Mouse (Mus musculus): ENCODE measurements at regions not wholly inside any gene's neighbourhood (a gene's known extent, or its start where the extent isn't known, plus 50 kb on each side); places are given as distances from the start of the nearest gene placed in this dataset.

- no peak overlapping the region for H3K9ac ChIP-seq (ENCODE audit: low read depth, low read length)
- no peak for DNase-seq
- H3K4me1 ChIP-seq (ENCODE audit: control insufficient read depth, insufficient read depth, low read length) = no peaks in the 10 kb centered on the region
- WGBS = 70% methylated on average over 1 of the region's 1 CpGs
- H3K36me3 ChIP-seq (ENCODE audit: control insufficient read depth, insufficient read depth, low read length) = no peaks in the 10 kb centered on the region
- H3K79me2 ChIP-seq (replicated peaks; ENCODE audit: control insufficient read depth, insufficient read depth, low read length) = no peaks in the 10 kb centered on the region
- H3K27me3 ChIP-seq (ENCODE audit: control insufficient read depth, insufficient read depth, low read length) = no peaks in the 10 kb centered on the region
- TF ChIP-seq CTCF (IDR thresholded peaks at IDR 0.05) = no peak
- no peak for TF ChIP-seq POLR2A (IDR thresholded peaks at IDR 0.05; ENCODE audit: insufficient read depth, low read depth, low read length)
- TF ChIP-seq EP300 (IDR thresholded peaks at IDR 0.05; ENCODE audit: insufficient read depth, low read depth, low read length) = no peak
- intact Hi-C loops (cut with DNase I) = no loop called here
- no peak overlapping the region for H3K4me3 ChIP-seq
- no peak overlapping the region for H3K27ac ChIP-seq
These were observed 363.4 kb upstream of the Gm5150 start for GRCm38 (mm10) chr3:16369629-16370028.

GRCm38 (mm10) chr3:16363134-16363533 is 356.9 kb upstream of the Gm5150 start:
- H3K79me2 ChIP-seq (replicated peaks; ENCODE audit: control insufficient read depth, insufficient read depth, low read length) = no peaks in the 10 kb centered on the region
- DNase-seq = no peak
- 74% methylated on average over 3 of the region's 3 CpGs for WGBS
- no peak for TF ChIP-seq POLR2A (IDR thresholded peaks at IDR 0.05; ENCODE audit: insufficient read depth, low read depth, low read length)
- TF ChIP-seq CTCF (IDR thresholded peaks at IDR 0.05) = no peak
- TF ChIP-seq EP300 (IDR thresholded peaks at IDR 0.05; ENCODE audit: insufficient read depth, low read depth, low read length) = no peak
- no peaks in the 10 kb centered on the region for H3K36me3 ChIP-seq (ENCODE audit: control insufficient read depth, insufficient read depth, low read length)
- H3K9ac ChIP-seq (ENCODE audit: low read depth, low read length) = no peak overlapping the region
- no peaks in the 10 kb centered on the region for H3K4me1 ChIP-seq (ENCODE audit: control insufficient read depth, insufficient read depth, low read length)
- no peak overlapping the region for H3K4me3 ChIP-seq
- intact Hi-C loops (cut with DNase I) = no loop called here
- no peaks in the 10 kb centered on the region for H3K27me3 ChIP-seq (ENCODE audit: control insufficient read depth, insufficient read depth, low read length)
- no peak overlapping the region for H3K27ac ChIP-seq

- H3K9ac ChIP-seq (ENCODE audit: low read depth, low read length) = no peak overlapping the region
- no peak for DNase-seq
- TF ChIP-seq POLR2A (IDR thresholded peaks at IDR 0.05; ENCODE audit: insufficient read depth, low read depth, low read length) (no peak), CTCF (IDR thresholded peaks at IDR 0.05) (no peak), EP300 (IDR thresholded peaks at IDR 0.05; ENCODE audit: insufficient read depth, low read depth, low read length) (no peak)
- H3K79me2 ChIP-seq (replicated peaks; ENCODE audit: control insufficient read depth, insufficient read depth, low read length) = no peaks in the 10 kb centered on the region
- intact Hi-C loops (cut with DNase I) = no loop called here
- H3K4me3 ChIP-seq = no peak overlapping the region
- no peaks in the 10 kb centered on the region for H3K27me3 ChIP-seq (ENCODE audit: control insufficient read depth, insufficient read depth, low read length)
- no peaks in the 10 kb centered on the region for H3K4me1 ChIP-seq (ENCODE audit: control insufficient read depth, insufficient read depth, low read length)
- H3K27ac ChIP-seq = no peak overlapping the region
- H3K36me3 ChIP-seq (ENCODE audit: control insufficient read depth, insufficient read depth, low read length) = no peaks in the 10 kb centered on the region
These were observed 352.8 kb upstream of the Gm5150 start for GRCm38 (mm10) chr3:16358999-16359398.

- no peaks in the 10 kb centered on the region for H3K36me3 ChIP-seq (ENCODE audit: control insufficient read depth, insufficient read depth, low read length)
- H3K4me3 ChIP-seq = no peak overlapping the region
- no peaks in the 10 kb centered on the region for H3K4me1 ChIP-seq (ENCODE audit: control insufficient read depth, insufficient read depth, low read length)
- intact Hi-C loops (cut with DNase I) = no loop called here
- no peak for TF ChIP-seq CTCF (IDR thresholded peaks at IDR 0.05)
- no peak for TF ChIP-seq POLR2A (IDR thresholded peaks at IDR 0.05; ENCODE audit: insufficient read depth, low read depth, low read length)
- TF ChIP-seq EP300 (IDR thresholded peaks at IDR 0.05; ENCODE audit: insufficient read depth, low read depth, low read length) = no peak
- DNase-seq = no peak
- H3K79me2 ChIP-seq (replicated peaks; ENCODE audit: control insufficient read depth, insufficient read depth, low read length) = no peaks in the 10 kb centered on the region
- no peak overlapping the region for H3K27ac ChIP-seq
- H3K9ac ChIP-seq (ENCODE audit: low read depth, low read length) = no peak overlapping the region
- no peaks in the 10 kb centered on the region for H3K27me3 ChIP-seq (ENCODE audit: control insufficient read depth, insufficient read depth, low read length)
These were observed 324.5 kb upstream of the Gm5150 start for GRCm38 (mm10) chr3:16330750-16331149.

DNA sequence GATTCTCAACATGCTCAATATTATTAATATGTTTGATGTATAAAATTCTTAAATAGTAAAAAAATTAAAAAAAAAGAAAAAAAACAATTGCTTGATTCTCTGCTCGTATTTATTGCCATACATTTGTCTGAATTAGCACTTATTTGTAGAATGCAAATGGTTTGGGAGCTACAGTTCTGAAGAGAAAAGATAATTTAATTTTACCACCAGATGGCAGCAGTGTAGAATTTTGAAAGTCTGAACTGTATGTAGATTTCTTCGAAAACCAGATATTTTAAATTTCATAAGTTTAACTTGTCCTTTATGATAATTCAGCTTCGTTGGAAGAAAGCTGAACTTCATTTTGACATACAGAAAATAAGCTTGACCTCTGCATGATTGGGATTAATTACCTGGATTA is 304.6 kb upstream of the Gm5150 start:
- DNase-seq = no peak
- WGBS = 27% methylated on average over 3 of the region's 3 CpGs
- intact Hi-C loops (cut with DNase I) = no loop called here

DNA sequence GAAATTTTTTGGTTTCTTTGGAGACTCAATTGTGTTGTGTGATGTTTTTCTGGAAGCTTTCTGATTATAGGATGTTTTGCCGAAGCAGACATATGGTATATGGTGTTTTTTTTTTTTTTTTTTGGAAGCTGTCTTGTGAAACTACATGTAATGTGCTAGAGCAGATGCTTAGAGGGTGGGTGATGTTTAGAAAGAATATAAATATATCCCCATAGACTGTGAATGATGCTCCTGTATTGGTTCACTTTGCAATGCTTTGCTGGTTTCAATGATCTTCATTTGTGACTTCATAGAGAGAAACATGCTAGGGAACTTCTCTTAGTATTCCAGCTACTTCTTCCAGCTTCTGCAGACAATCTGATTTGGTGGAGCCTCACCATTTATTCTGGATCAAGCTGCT is 271.2 kb upstream of the Gm5150 start:
- Histone ChIP-seq H3K27ac (no peak overlapping the region), H3K36me3 (ENCODE audit: control insufficient read depth, insufficient read depth, low read length) (no peaks in the 10 kb centered on the region), H3K4me3 (no peak overlapping the region), H3K9ac (ENCODE audit: low read depth, low read length) (no peak overlapping the region), H3K4me1 (ENCODE audit: control insufficient read depth, insufficient read depth, low read length) (no peaks in the 10 kb centered on the region), H3K27me3 (ENCODE audit: control insufficient read depth, insufficient read depth, low read length) (no peaks in the 10 kb centered on the region), H3K79me2 (replicated peaks; ENCODE audit: control insufficient read depth, insufficient read depth, low read length) (no peaks in the 10 kb centered on the region)
- intact Hi-C loops (cut with DNase I) = no loop called here
- 87% methylated on average over 1 of the region's 1 CpGs for WGBS
- DNase-seq = no peak
- TF ChIP-seq POLR2A (IDR thresholded peaks at IDR 0.05; ENCODE audit: insufficient read depth, low read depth, low read length) = no peak
- no peak for TF ChIP-seq CTCF (IDR thresholded peaks at IDR 0.05)
- TF ChIP-seq EP300 (IDR thresholded peaks at IDR 0.05; ENCODE audit: insufficient read depth, low read depth, low read length) = no peak

More for the DNA sequence above, 304.6 kb upstream of the Gm5150 start:
- no peaks in the 10 kb centered on the region for H3K79me2 ChIP-seq (replicated peaks; ENCODE audit: control insufficient read depth, insufficient read depth, low read length)
- no peaks in the 10 kb centered on the region for H3K27me3 ChIP-seq (ENCODE audit: control insufficient read depth, insufficient read depth, low read length)
- no peak overlapping the region for H3K27ac ChIP-seq
- H3K4me3 ChIP-seq = no peak overlapping the region
- no peaks in the 10 kb centered on the region for H3K4me1 ChIP-seq (ENCODE audit: control insufficient read depth, insufficient read depth, low read length)
- no peaks in the 10 kb centered on the region for H3K36me3 ChIP-seq (ENCODE audit: control insufficient read depth, insufficient read depth, low read length)
- H3K9ac ChIP-seq (ENCODE audit: low read depth, low read length) = no peak overlapping the region
- TF ChIP-seq POLR2A (IDR thresholded peaks at IDR 0.05; ENCODE audit: insufficient read depth, low read depth, low read length) = no peak
- no peak for TF ChIP-seq EP300 (IDR thresholded peaks at IDR 0.05; ENCODE audit: insufficient read depth, low read depth, low read length)
- peak; percentile 49 for TF ChIP-seq CTCF (IDR thresholded peaks at IDR 0.05)
